Mouse (Mus musculus): ENCODE results near the gene Etl4.

DNA sequence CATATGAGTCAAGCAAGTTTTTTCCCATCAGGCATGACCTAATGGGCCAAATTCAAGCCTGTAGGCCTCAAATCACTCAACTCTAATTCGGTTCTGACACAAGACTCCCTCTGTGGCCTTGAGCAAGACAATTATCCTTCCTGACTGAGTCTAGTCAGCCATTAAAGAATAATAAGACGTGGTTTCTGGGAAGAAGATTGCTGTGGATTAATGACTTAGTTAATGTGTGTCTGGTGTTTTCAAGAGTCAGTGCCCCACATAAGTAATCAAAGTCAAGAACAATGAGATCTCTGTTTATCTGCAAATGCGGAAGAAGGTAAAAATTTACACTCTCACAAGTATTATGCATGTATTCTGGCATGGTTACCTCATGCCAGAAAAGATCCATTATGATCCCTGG lies 437.3 kb downstream of the Etl4 start:
- TF ChIP-seq GATA1 (IDR thresholded peaks at IDR 0.05; ENCODE audit: low read length) (no peak), TAL1 (IDR thresholded peaks at IDR 0.05; ENCODE audit: low read length) (no peak)

Data from erythroblast, embryonic 14.5 days (primary cell).